Mouse (Mus musculus) induced T-regulatory cell, adult 2 months (primary cell): ENCODE measurements around the gene Kcnj2.

ENCODE experiments used
- DNase-seq: peaks from one replicate; pipeline ENCODE4 v3.0.0-alpha.2; 2012; ENCODE audit warnings: low read depth

Gene Kcnj2

GRCm38 (mm10) chr11:111065635-111066298, at the start of gene Kcnj2:
Gene Kcnj2, plus strand, starts transcription at chr11:111066164.
- DNase-seq = peak; percentile 69

GRCm38 (mm10) chr11:111016206-111016605, 49.8 kb upstream of the Kcnj2 start:
- DNase-seq = no peak

- DNase-seq = no peak
Observed at GRCm38 (mm10) chr11:111020211-111020610, 45.8 kb upstream of the Kcnj2 start.

GRCm38 (mm10) chr11:111022681-111023281, 43.2 kb upstream of the Kcnj2 start:
- no peak for DNase-seq

- peak; percentile 50 for DNase-seq
Observed at GRCm38 (mm10) chr11:111042175-111042574, 23.8 kb upstream of the Kcnj2 start.

- no peak for DNase-seq
Observed at GRCm38 (mm10) chr11:111043298-111043697, 22.7 kb upstream of the Kcnj2 start.

GRCm38 (mm10) chr11:111054252-111054651, 11.7 kb upstream of the Kcnj2 start:
- DNase-seq = no peak

- DNase-seq = no peak
Observed at GRCm38 (mm10) chr11:111054854-111055822, 10.8 kb upstream of the Kcnj2 start.

GRCm38 (mm10) chr11:111056030-111056429, 9.9 kb upstream of the Kcnj2 start:
- no peak for DNase-seq

- DNase-seq = no peak
Observed at GRCm38 (mm10) chr11:111057435-111057834, 8.5 kb upstream of the Kcnj2 start.

GRCm38 (mm10) chr11:111059440-111059839, 6.5 kb upstream of the Kcnj2 start:
- DNase-seq = no peak

GRCm38 (mm10) chr11:111060216-111060615, 5.7 kb upstream of the Kcnj2 start:
- no peak for DNase-seq

- peak; percentile 45 for DNase-seq
Observed at GRCm38 (mm10) chr11:111064751-111065527, 1.0 kb upstream of the Kcnj2 start.

GRCm38 (mm10) chr11:111066299-111066691, 331 bp downstream of the Kcnj2 start:
- DNase-seq = no peak

- no peak for DNase-seq
Observed at GRCm38 (mm10) chr11:111067787-111068186, 1.8 kb downstream of the Kcnj2 start.

- no peak for DNase-seq
Observed at GRCm38 (mm10) chr11:111070460-111070859, 4.5 kb downstream of the Kcnj2 start.

GRCm38 (mm10) chr11:111074131-111074530, 8.2 kb downstream of the Kcnj2 start:
- DNase-seq = no peak

GRCm38 (mm10) chr11:111078107-111078506, 12.1 kb downstream of the Kcnj2 start:
- DNase-seq = no peak

- no peak for DNase-seq
Observed at GRCm38 (mm10) chr11:111083009-111083408, 17.0 kb downstream of the Kcnj2 start.

GRCm38 (mm10) chr11:111086933-111087332, 21.0 kb downstream of the Kcnj2 start:
- no peak for DNase-seq

GRCm38 (mm10) chr11:111088226-111088625, 22.3 kb downstream of the Kcnj2 start:
- no peak for DNase-seq

GRCm38 (mm10) chr11:111088812-111089211, 22.8 kb downstream of the Kcnj2 start:
- DNase-seq = no peak
